Mouse (Mus musculus) bone marrow, adult 2 months (tissue): ENCODE measurements around the gene Trim46. TPM values are rescaled to one million over a fixed set of nuclear protein-coding genes. Genes with fewer than 3 reads are reported as not detected.

Experiments used
- H3K27ac ChIP-seq: fragments of 200-500 bp; 2 replicates; pipeline ENCODE4 v1.5.1; 2012; ENCODE audit warnings: low read depth, mild to moderate bottlenecking, control low read depth, inconsistent platforms, low read length; ENCODE audit not compliant: control insufficient read depth, poor library complexity, insufficient read depth
- H3K4me1 ChIP-seq: fragments of 200-500 bp; 2 replicates; pipeline ENCODE4 v1.6.1; 2011; ENCODE audit warnings: low read length; ENCODE audit not compliant: control insufficient read depth, insufficient read depth
- H3K4me3 ChIP-seq: fragments of 200-500 bp; replicated peaks from 2 replicates; pipeline ENCODE3; 2011; ENCODE audit warnings: mild to moderate bottlenecking, low read depth, low read length, control low read depth; ENCODE audit not compliant: control insufficient read depth
- CTCF ChIP-seq: fragments of 200-500 bp; IDR thresholded peaks from 2 replicates; pipeline ENCODE4 v1.5.1; 2011; ENCODE audit warnings: low read length, control low read depth; ENCODE audit not compliant: control insufficient read depth, insufficient read depth
- POLR2A ChIP-seq: fragments of 200-500 bp; IDR thresholded peaks from 2 replicates; pipeline ENCODE4 v1.6.1; 2011; ENCODE audit warnings: low read depth, mild to moderate bottlenecking, control low read depth, low read length, borderline replicate concordance; ENCODE audit not compliant: control insufficient read depth
- WGBS: fragments of 180-500 bp; shearing (Covaris S2); methylation state at CpG from one replicate; pipeline ENCODE4 v1.1.7; 2018; 5-methylcytosine and 5-hydroxymethylcytosine counted together
- polyA plus RNA-seq: library from polyadenylated mRNA; stranded (reverse); fragments of >200 nt; gene quantifications from 2 replicates; pipeline ENCODE4 v1.2.4, GENCODE M21; 2011; ENCODE audit warnings: low replicate concordance; ENCODE audit not compliant: missing spikeins, insufficient read depth, insufficient read length

Trim46 gene
- polyA plus RNA-seq, 1 experiment, result 1.6 TPM

GRCm38 (mm10) chr3:89266439-89266893, 20.4 kb upstream of the Trim46 start:
- WGBS, result under 1% methylated on average over 20 of the region's 20 CpGs
- H3K27ac ChIP-seq, result peak overlapping the region; percentile 39
- peaks cover 1% of the 10 kb centered on the region; the same call in 1 of the 2 replicates for H3K4me1 ChIP-seq
- TF ChIP-seq POLR2A (peak; percentile 94), CTCF (no peak)
- H3K4me3 ChIP-seq, result peak overlapping the region; percentile 74

- Histone ChIP-seq H3K4me3 (no peak overlapping the region), H3K4me1 (no peaks in the 10 kb centered on the region; the same call in 1 of the 2 replicates), H3K27ac (no peak overlapping the region)
- TF ChIP-seq CTCF, result no peak
- no peak for TF ChIP-seq POLR2A
- WGBS, result 41% methylated on average over 10 of the region's 10 CpGs
Measured at GRCm38 (mm10) chr3:89262417-89262816, 16.3 kb upstream of the Trim46 start.

- TF ChIP-seq POLR2A, result no peak
- TF ChIP-seq CTCF, result no peak
- no peak overlapping the region for H3K27ac ChIP-seq
- no peak overlapping the region for H3K4me3 ChIP-seq
- no peaks in the 10 kb centered on the region for H3K4me1 ChIP-seq
- 86% methylated on average over 3 of the region's 3 CpGs for WGBS
Measured at GRCm38 (mm10) chr3:89260211-89260610, 14.1 kb upstream of the Trim46 start.

- no peak for TF ChIP-seq CTCF
- TF ChIP-seq POLR2A, result no peak
- WGBS, result 66% methylated on average over 7 of the region's 7 CpGs
- Histone ChIP-seq H3K4me1 (no peaks in the 10 kb centered on the region), H3K27ac (no peak within 1 kb of the TSS), H3K4me3 (no peak within 1 kb of the TSS)
Measured at GRCm38 (mm10) chr3:89259076-89259475, 13.0 kb upstream of the Trim46 start, which contains the start of gene Dpm3. Dpm3 (plus strand) TSS chr3:89259358.

GRCm38 (mm10) chr3:89256177-89256576, 10.1 kb upstream of the Trim46 start:
- Histone ChIP-seq H3K27ac (no peak overlapping the region), H3K4me3 (no peak overlapping the region), H3K4me1 (no peaks in the 10 kb centered on the region)
- TF ChIP-seq POLR2A, result no peak
- no peak for TF ChIP-seq CTCF
- WGBS, result 57% methylated on average over 5 of the region's 5 CpGs

- 78% methylated on average over 5 of the region's 5 CpGs for WGBS
- no peak overlapping the region for H3K27ac ChIP-seq
- H3K4me3 ChIP-seq, result no peak overlapping the region
- H3K4me1 ChIP-seq, result peaks cover 4% of the 10 kb centered on the region; the same call in 1 of the 2 replicates
- TF ChIP-seq POLR2A (no peak), CTCF (no peak)
Measured at GRCm38 (mm10) chr3:89254994-89255393, 8.9 kb upstream of the Trim46 start.

- peak overlapping the region; percentile 85 for H3K27ac ChIP-seq
- TF ChIP-seq POLR2A, result peak; percentile 49; the same call in 1 of the 2 replicates
- TF ChIP-seq CTCF, result no peak
Measured at GRCm38 (mm10) chr3:89251365-89251895, 5.3 kb upstream of the Trim46 start.

GRCm38 (mm10) chr3:89250435-89251040, 4.4 kb upstream of the Trim46 start:
- peaks cover 6% of the 10 kb centered on the region; the same call in 1 of the 2 replicates for H3K4me1 ChIP-seq
- 12% methylated on average over 7 of the region's 7 CpGs for WGBS
- H3K27ac ChIP-seq, result no peak overlapping the region; the same call in 1 of the 2 replicates
- TF ChIP-seq CTCF, result peak; percentile 84
- no peak for TF ChIP-seq POLR2A
- no peak overlapping the region for H3K4me3 ChIP-seq

More at GRCm38 (mm10) chr3:89251365-89251895, 5.3 kb upstream of the Trim46 start:
- Histone ChIP-seq H3K4me3 (peak overlapping the region; percentile 74), H3K4me1 (peaks cover 4% of the 10 kb centered on the region; the same call in 1 of the 2 replicates)
- 3% methylated on average over 17 of the region's 17 CpGs for WGBS

- H3K27ac ChIP-seq, result no peak overlapping the region
- peaks cover 7% of the 10 kb centered on the region for H3K4me1 ChIP-seq
- H3K4me3 ChIP-seq, result no peak overlapping the region
- TF ChIP-seq POLR2A (no peak), CTCF (no peak)
- WGBS, result 52% methylated on average over 4 of the region's 4 CpGs
Measured at GRCm38 (mm10) chr3:89247466-89247865, 1.4 kb upstream of the Trim46 start.
